Mouse (Mus musculus): Measurements from ENCODE around the gene Hist1h4h. TPM values are rescaled to one million over a fixed set of nuclear protein-coding genes. Genes with fewer than 3 reads are reported as not detected.

The Hist1h4h gene
- 4.4 and 4.7 TPM in 2 replicates for polyA plus RNA-seq (2016; fragmentation: Nextera tagmentation; extraction: Ambion mirVana)

- Histone ChIP-seq H3K9me3 (replicated peaks) (no peaks in the 10 kb centered on the region), H3K27ac (peak within 1 kb of the TSS; percentile 100), H3K36me3 (no peaks in the 10 kb centered on the region), H3K9ac (peak within 1 kb of the TSS; percentile 86), H3K27me3 (replicated peaks) (no peaks in the 10 kb centered on the region), H3K4me1 (peaks cover 36% of the 10 kb centered on the region), H3K4me2 (peak within 1 kb of the TSS; percentile 76), H3K4me3 (peak within 1 kb of the TSS; percentile 65)
- under 1% methylated on average over 63 of the region's 70 CpGs for WGBS (ENCODE audit: insufficient replicate concordance)
- ATAC-seq, result peak; percentile 69
Measured at GRCm38 (mm10) chr13:23530901-23531875, at the start of gene Hist1h4h. TSS of gene Hist1h4h (plus strand) at chr13:23531050.

GRCm38 (mm10) chr13:23483153-23483552, 47.7 kb upstream of the Hist1h4h start:
- peaks cover 58% of the 10 kb centered on the region for H3K27me3 ChIP-seq (replicated peaks)
- no peak overlapping the region for H3K9ac ChIP-seq
- H3K9me3 ChIP-seq (replicated peaks), result no peaks in the 10 kb centered on the region
- ATAC-seq, result no peak
- H3K36me3 ChIP-seq, result no peaks in the 10 kb centered on the region
- H3K4me2 ChIP-seq, result no peak overlapping the region
- peaks cover 3% of the 10 kb centered on the region; the same call in 1 of the 2 replicates for H3K4me1 ChIP-seq
- 49% methylated on average over 2 of the region's 2 CpGs for WGBS (ENCODE audit: insufficient replicate concordance)
- no peak overlapping the region for H3K27ac ChIP-seq
- no peak overlapping the region for H3K4me3 ChIP-seq

- WGBS (ENCODE audit: insufficient replicate concordance), result 39% methylated on average over 5 of the region's 5 CpGs
- Histone ChIP-seq H3K9ac (no peak overlapping the region), H3K27ac (no peak overlapping the region)
Measured at GRCm38 (mm10) chr13:23485271-23485670, 45.6 kb upstream of the Hist1h4h start.

DNA sequence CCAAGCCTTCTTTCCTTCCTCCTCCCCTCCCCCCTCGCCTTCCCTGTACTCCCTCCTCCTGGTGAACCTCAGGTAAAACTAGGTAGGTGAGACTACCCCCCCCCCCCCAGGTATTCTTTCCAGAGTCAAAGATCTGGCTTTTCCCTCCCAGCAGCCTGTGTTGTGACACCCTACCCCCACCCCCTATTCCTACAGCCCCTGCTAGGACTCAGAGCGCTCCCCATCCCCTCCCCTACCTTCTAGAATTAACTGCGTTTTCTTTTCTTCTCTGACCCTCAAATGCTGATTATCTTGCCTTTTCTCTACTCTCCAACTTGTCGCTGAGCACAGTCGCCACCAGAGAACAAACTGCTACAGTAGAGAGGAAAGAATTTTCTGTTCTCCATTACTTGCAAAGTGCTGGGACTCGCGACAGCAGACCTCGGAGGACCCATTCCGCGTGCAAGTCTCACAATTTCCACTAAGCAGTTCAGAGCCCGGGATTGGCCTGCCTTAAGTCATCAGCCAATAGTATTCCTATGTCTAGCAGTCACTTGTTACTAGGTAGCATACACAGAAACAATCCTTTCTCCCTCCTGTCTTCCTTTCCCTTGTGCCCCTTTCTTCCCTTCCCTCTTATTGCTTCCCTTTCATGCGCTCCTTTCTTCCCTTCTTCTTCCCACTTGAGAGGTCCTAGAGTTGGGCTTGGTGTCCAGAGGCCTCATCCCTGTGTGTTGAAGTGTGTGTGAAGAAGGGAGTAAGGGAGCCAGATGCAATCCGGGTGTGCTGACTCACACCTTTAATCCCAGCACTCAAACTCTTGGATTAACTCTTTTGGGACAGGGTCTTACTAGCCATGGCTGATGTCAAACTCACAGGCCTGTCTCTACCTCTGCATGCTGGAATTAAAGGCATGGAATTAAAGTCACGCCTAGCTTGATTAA, 42.2 kb upstream of the Hist1h4h start, which contains the start of gene Btn2a2:
Gene Btn2a2 (minus strand): TSS at position 458 of the 923 bp plus-strand sequence.
- Histone ChIP-seq H3K27ac (no peak within 1 kb of the TSS), H3K9me3 (replicated peaks) (no peaks in the 10 kb centered on the region), H3K4me1 (peaks cover 33% of the 10 kb centered on the region), H3K27me3 (replicated peaks) (peaks cover 22% of the 10 kb centered on the region), H3K9ac (0 out of 2 replicates have a peak within 1 kb of the TSS, but pooled peaks have one; percentile 3), H3K4me2 (peak within 1 kb of the TSS; percentile 55), H3K4me3 (peak within 1 kb of the TSS; percentile 31), H3K36me3 (no peaks in the 10 kb centered on the region)
- WGBS (ENCODE audit: insufficient replicate concordance), result 11% methylated on average over 14 of the region's 14 CpGs
- peak; percentile 73; the same call in 1 of the 2 replicates for ATAC-seq

More at GRCm38 (mm10) chr13:23485271-23485670, 45.6 kb upstream of the Hist1h4h start:
- H3K36me3 ChIP-seq, result no peaks in the 10 kb centered on the region
- H3K27me3 ChIP-seq (replicated peaks), result peaks cover 51% of the 10 kb centered on the region
- no peak overlapping the region for H3K4me3 ChIP-seq
- no peak overlapping the region for H3K4me2 ChIP-seq
- H3K9me3 ChIP-seq (replicated peaks), result no peaks in the 10 kb centered on the region
- ATAC-seq, result no peak
- peaks cover 11% of the 10 kb centered on the region; the same call in 1 of the 2 replicates for H3K4me1 ChIP-seq

DNA sequence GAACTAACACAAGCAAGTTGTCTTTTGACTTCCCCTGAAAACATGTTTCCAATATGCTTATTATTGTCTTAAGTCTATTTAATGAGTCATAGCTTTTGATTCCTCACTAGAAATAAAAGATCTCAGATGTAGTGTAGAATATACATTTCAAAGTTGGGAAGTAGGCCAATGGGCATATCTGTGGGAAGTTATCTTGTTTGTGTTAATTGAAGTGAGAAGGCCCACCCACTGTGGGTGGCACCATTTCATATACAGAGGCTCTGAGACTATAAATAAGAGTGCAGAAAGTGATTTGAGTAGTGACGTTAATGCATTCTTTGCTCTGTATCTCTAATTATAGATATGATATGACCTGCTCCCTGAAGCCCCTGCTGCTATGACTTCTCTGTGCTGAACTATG, 40.0 kb upstream of the Hist1h4h start:
- H3K4me3 ChIP-seq, result no peak overlapping the region
- WGBS (ENCODE audit: insufficient replicate concordance), result 29% methylated on average over 1 of the region's 1 CpGs
- no peak overlapping the region for H3K4me2 ChIP-seq
- H3K9me3 ChIP-seq (replicated peaks), result no peaks in the 10 kb centered on the region
- peaks cover 27% of the 10 kb centered on the region for H3K27me3 ChIP-seq (replicated peaks)
- H3K27ac ChIP-seq, result no peak overlapping the region
- no peak for ATAC-seq
- no peak overlapping the region for H3K9ac ChIP-seq
- peaks cover 36% of the 10 kb centered on the region for H3K4me1 ChIP-seq
- H3K36me3 ChIP-seq, result no peaks in the 10 kb centered on the region

DNA sequence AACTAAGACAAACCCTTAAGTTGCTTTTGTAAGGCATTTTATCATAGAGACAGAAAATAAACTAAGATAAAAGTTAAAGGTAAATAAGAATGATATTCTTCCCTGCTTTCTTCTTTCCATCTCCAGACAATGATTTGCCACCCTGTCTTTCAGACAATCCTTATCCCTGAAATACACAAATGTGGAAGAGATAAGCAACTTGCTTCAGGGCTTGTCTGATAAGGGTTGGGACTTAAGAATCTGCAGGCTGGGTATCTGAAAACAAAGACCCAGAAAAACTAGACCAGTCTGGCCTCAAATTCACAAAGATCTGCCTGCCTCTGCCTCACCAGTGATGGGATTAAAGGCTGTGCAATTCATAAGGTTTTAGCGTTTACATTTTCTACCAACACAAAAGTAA, 39.6 kb upstream of the Hist1h4h start:
- Histone ChIP-seq H3K4me2 (no peak overlapping the region), H3K9me3 (replicated peaks) (no peaks in the 10 kb centered on the region), H3K27ac (no peak overlapping the region), H3K9ac (no peak overlapping the region), H3K4me3 (no peak overlapping the region), H3K4me1 (peaks cover 36% of the 10 kb centered on the region), H3K27me3 (replicated peaks) (peaks cover 27% of the 10 kb centered on the region), H3K36me3 (no peaks in the 10 kb centered on the region)
- 6% methylated on average over 1 of the region's 1 CpGs for WGBS (ENCODE audit: insufficient replicate concordance)
- ATAC-seq, result peak; percentile 42; the same call in 1 of the 2 replicates

DNA sequence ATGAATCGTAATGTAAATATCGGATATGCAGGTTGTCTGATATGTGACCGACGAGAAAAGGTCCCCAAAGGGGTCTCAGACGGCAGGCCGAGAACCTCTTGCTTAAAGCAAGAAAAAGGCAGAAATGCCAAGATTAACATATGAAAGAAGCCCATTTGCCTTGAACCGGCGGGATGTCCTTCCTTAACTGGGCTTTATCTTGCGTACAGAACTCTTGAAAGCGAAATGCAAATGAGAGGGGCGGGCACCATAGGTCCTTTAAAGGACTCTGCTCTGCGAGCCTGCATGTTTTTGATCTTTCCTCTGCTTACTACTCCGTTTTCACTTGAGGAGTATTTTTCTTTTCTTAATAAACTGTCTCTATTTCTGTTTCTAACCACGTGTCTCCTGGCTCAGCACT, 38.9 kb upstream of the Hist1h4h start:
- Histone ChIP-seq H3K4me3 (peak overlapping the region; percentile 52), H3K4me2 (peak overlapping the region; percentile 68), H3K36me3 (no peaks in the 10 kb centered on the region), H3K4me1 (peaks cover 37% of the 10 kb centered on the region), H3K9me3 (replicated peaks) (no peaks in the 10 kb centered on the region), H3K27me3 (replicated peaks) (peaks cover 23% of the 10 kb centered on the region), H3K27ac (no peak overlapping the region), H3K9ac (peak overlapping the region; percentile 55; the same call in 1 of the 2 replicates)
- no peak for ATAC-seq
- 7% methylated on average over 14 of the region's 14 CpGs for WGBS (ENCODE audit: insufficient replicate concordance)

DNA sequence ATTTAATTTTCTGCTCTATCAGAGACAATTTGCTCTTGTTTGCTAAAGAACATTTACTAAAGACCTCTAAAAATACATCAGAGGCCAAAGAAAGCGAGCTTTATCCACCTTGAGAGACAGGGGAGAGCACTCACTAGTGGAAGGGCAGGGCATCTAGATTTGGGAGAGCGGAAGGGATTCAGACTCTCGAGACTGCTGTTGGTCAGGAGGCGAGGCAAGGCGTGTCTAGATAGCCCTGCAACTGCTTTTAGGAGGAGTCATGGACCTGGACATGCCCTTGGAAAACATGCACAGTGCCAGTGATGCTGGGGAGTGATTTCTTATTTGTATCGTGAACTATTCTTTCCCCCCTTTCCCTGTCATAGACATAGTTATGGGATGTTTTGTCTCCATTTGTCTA, 35.3 kb upstream of the Hist1h4h start:
- Histone ChIP-seq H3K27me3 (replicated peaks) (0 out of 2 replicates have a peak, but pooled peaks cover 5% of the 10 kb centered on the region), H3K4me3 (no peak overlapping the region), H3K9ac (no peak overlapping the region), H3K27ac (no peak overlapping the region), H3K9me3 (replicated peaks) (no peaks in the 10 kb centered on the region), H3K36me3 (no peaks in the 10 kb centered on the region), H3K4me1 (peaks cover 58% of the 10 kb centered on the region), H3K4me2 (no peak overlapping the region)
- 69% methylated on average over 6 of the region's 6 CpGs for WGBS (ENCODE audit: insufficient replicate concordance)
- no peak for ATAC-seq

GRCm38 (mm10) chr13:23497656-23498321, 33.1 kb upstream of the Hist1h4h start:
- 2% methylated on average over 19 of the region's 19 CpGs for WGBS (ENCODE audit: insufficient replicate concordance)
- 0 out of 2 replicates have a peak overlapping the region, but pooled peaks have one; percentile 22 for H3K27ac ChIP-seq
- peak overlapping the region; percentile 59 for H3K9ac ChIP-seq

GRCm38 (mm10) chr13:23498653-23499052, 32.2 kb upstream of the Hist1h4h start:
- no peak for ATAC-seq
- Histone ChIP-seq H3K9ac (peak overlapping the region; percentile 59), H3K4me3 (peak overlapping the region; percentile 57), H3K27me3 (replicated peaks) (0 out of 2 replicates have a peak, but pooled peaks cover 5% of the 10 kb centered on the region), H3K4me2 (peak overlapping the region; percentile 75), H3K27ac (peak overlapping the region; percentile 12; the same call in 1 of the 2 replicates), H3K36me3 (no peaks in the 10 kb centered on the region), H3K9me3 (replicated peaks) (no peaks in the 10 kb centered on the region), H3K4me1 (peaks cover 57% of the 10 kb centered on the region)
- WGBS (ENCODE audit: insufficient replicate concordance), result 13% methylated on average over 10 of the region's 10 CpGs

More at GRCm38 (mm10) chr13:23497656-23498321, 33.1 kb upstream of the Hist1h4h start:
- no peaks in the 10 kb centered on the region for H3K36me3 ChIP-seq
- ATAC-seq, result peak; percentile 61
- peaks cover 54% of the 10 kb centered on the region for H3K4me1 ChIP-seq
- H3K27me3 ChIP-seq (replicated peaks), result 0 out of 2 replicates have a peak, but pooled peaks cover 5% of the 10 kb centered on the region
- peak overlapping the region; percentile 57 for H3K4me3 ChIP-seq
- no peaks in the 10 kb centered on the region for H3K9me3 ChIP-seq (replicated peaks)
- peak overlapping the region; percentile 75 for H3K4me2 ChIP-seq

DNA sequence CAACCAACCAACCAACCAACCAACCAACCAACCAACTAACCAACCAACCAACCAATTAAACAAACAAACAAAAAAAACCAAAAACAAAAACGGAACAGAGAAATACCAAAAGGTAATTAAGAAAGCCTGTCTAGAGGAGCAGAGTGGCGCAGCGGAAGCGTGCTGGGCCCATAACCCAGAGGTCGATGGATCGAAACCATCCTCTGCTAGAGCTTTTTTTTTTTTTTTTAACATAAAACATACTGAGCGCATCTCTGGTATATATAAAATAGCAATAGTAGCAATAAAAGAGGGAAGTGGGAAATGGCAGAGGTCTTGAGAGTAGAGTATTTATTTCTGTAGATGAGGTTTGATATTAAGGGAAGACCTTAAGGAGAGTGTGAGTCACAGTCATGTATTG, 30.9 kb upstream of the Hist1h4h start:
- H3K9ac ChIP-seq, result no peak overlapping the region
- H3K4me1 ChIP-seq, result peaks cover 63% of the 10 kb centered on the region
- no peak overlapping the region for H3K27ac ChIP-seq
- H3K27me3 ChIP-seq (replicated peaks), result no peaks in the 10 kb centered on the region
- H3K4me3 ChIP-seq, result peak overlapping the region; percentile 57
- peak; percentile 61 for ATAC-seq
- peak overlapping the region; percentile 75 for H3K4me2 ChIP-seq
- WGBS (ENCODE audit: insufficient replicate concordance), result 1% methylated on average over 7 of the region's 7 CpGs
- no peaks in the 10 kb centered on the region for H3K36me3 ChIP-seq
- no peaks in the 10 kb centered on the region for H3K9me3 ChIP-seq (replicated peaks)
